In the genomic region with DNA sequence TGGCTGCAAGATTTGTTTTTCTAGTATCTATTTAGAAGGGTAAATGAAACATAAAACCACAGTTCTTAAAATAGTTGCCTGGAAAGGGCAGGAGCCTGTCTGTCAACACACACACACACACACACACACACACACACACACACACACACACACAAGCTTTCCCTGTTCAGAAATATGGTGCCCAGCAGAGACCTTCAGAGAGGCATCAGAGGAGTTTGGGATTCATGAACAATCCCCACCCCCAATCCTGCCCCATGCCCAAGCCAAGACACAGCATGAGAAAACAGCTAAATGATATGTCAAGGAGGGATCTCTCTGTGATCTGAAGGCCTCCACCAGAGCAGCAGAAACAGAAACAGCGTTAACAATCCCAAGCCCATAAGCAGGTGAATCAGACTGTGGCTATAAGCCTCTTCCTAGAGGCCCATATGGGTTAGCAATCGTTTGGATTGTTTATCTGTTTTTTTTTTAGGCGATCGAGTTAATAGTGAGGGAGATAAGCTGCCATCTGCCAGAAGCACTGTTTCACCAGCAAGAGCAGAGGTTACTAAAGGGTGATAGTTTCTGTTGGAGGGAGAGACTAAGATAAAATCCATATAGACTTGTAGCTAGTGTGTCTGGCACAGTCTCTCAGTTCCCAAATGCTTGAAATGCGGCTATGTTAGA, we compare ENCODE assay signal across 1 mouse cellular context.
TF ChIP-seq lines count a peak whose summit lies in the region.

No protein-coding gene starts in this region.

TF ChIP-seq in MEL, 35 proteins besides CTCF, POLR2A, EP300 and RAD21 (continued from another document):
- no peak for TF ChIP-seq HCFC1 (IDR thresholded peaks at IDR 0.05; ENCODE audit: low read depth, low read length)
TF ChIP-seq in MEL: peak in this region for 5.
